Mouse (Mus musculus) cerebellum, postnatal 25 days (tissue): ENCODE measurements around the gene Tmem108.

Source experiments
- DNase-seq, 2 experiments: peaks; one replicate each; pipeline ENCODE4 v3.0.0; 2021; ENCODE audit warnings: mixed read lengths in 2 of 2

Tmem108 gene

DNA sequence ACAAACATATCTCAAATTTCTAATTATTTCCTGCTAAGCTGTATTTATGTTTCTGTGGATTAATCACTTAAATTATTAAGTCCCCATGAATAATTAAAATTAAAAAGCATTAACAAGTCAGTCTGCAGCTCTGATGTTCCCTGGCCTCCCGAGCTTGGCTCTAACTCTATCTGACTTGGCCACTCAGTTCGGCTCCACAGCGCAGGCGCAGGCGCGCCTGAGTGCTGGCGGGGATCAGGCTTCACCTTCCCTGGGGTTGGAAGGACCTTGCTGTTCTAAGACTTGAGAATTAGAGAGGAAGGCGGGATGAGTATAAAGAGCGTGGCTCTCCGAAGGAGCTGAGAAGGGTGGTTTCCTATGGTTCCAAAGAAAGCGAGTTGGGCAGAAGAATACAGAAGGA lies 41.6 kb downstream of the Tmem108 start:
- peak; percentile 40 to 71 for DNase-seq

DNA sequence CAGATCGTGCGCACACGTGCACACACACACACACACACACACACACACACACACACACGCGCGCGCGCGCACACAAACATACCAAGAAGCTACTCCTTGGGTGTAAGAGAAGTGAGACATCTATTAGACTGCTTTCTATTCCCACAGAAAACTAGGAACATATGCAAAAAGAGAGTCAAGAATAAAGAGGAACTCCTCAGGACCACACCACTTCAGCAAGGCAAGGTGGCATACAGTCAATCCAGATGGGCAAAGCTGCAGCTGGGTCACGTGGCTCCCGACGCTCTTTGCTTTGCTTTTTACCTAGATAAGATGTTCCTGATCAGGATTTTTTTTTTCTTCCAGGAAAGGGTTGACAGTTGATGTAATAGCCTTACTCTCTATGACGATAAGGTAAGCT lies 45.6 kb downstream of the Tmem108 start:
- no peak for DNase-seq

DNA sequence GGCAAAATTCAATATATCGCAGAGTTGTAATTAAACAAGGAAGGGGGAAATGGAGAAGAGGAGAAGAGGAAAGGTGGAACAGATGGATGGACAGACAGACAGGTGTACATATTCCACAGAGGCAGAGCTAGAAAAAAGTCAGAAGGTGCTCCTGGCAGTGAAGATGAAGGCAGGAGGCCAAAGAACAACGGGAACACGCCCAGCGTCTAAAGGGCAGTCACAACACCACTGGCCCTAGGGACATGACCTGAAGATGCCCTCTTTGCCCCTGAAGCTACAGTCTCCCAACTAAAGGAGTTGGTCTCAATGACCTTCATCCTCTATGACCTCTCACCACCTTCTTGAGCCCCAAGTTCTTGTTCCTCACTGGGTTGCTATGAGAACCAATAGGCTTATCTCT lies 46.3 kb downstream of the Tmem108 start:
- no peak for DNase-seq

DNA sequence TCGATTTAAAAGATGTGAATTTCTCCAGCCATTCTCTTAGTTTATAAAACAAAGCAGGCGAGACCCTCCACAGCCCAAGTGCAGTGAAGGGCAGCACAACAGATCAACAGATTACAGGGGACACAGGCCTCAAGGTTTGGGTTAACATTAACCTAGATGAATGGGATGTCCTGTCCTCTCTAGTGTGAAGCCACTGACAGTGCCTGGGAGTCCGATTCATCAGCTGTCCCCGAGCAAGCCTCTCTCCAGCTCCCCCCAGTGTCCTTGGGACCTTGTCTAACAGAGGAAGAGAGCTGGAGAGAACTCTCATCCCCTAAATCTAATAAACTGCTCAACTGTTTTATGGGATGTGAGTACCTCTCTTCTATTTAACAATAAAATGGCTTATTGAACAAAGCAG lies 48.4 kb downstream of the Tmem108 start:
- DNase-seq = no peak

DNA sequence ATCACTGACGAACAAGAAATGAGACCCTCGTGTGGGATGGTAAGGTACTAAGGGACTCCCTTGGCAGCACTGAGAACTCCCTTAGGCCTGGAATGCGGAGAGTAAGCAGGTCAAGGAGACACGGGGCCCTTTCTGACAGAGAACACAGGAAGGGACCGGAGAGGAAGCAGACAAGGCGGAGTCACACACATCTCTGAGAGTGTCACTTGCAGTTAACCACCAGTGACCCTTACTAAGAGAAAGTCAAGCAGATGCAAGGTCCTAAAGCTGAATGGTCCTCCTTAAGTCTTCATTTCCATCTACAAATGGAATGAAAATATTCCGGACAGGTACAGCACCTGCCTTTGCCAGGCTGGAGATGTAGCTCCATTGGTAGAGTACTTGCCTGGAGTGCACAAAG lies 48.9 kb downstream of the Tmem108 start:
- DNase-seq = no peak

DNA sequence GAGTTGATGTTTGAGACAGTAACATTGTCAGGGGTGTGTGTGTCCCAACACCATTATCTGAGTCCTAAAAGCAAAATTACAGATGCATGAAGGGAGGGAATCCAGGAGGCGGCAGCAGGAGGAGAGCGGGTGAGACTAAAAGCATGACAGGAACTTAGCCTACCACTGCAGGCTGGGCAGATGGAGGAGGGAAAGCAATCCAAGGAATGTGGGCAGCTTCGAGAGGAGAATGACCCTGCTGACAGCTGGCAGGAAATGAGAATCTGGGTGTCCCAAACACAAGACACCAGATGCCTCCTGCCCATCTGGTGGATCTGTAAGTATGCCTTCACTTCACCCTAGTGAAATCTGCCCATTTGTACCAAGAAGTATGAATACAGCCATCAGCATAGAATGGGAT lies 51.9 kb downstream of the Tmem108 start:
- no peak for DNase-seq

DNA sequence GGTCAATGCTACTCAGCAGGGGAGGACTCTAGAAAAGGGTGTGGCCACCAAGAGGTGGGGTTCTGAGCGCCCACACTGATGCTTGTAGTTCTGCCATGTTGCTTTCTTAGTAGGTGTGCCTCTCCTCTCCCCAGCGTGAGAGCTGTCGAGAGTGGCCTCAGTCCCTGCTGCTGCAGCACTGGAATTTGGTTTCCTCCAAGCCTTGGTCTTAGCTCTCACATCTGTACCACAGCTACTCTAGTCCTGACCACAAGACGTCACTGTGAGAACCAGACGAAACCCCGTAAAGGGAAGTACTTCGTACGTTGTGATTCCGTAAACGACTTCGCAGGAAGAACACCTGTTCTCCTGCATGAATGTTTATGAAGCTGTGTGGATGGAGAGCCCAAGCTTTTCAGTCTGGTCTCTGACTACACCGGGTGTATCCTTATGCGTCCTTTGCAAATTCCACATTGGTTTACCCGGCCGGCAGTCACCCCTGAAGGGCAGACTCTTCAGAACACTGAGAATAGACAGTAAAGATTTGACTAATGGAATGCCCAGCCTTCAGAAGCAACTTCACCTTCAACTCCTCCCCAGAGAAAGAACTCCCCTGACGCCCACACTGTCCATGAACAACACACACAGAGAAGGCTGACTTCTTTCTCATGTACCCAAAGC lies 53.0 kb downstream of the Tmem108 start:
- no peak for DNase-seq

DNA sequence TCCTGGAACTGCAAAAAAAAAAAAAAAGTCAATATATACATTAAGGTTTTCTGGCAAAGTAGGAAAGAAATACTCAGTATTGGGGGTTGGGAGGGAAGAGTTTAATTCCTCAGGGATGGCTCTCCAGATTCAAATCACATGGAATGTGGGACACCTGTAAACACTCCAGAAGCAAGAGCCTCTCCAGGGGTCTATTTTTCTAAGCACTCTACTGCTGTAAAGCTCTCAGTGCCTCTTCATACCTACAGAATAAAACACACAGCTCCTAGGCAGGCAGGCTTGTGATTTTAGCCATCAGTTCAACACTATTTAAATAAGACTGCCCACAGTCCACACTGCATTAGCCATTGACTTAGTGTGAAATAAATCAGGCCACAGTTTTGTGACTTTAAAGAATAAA lies 53.8 kb downstream of the Tmem108 start:
- no peak for DNase-seq

DNA sequence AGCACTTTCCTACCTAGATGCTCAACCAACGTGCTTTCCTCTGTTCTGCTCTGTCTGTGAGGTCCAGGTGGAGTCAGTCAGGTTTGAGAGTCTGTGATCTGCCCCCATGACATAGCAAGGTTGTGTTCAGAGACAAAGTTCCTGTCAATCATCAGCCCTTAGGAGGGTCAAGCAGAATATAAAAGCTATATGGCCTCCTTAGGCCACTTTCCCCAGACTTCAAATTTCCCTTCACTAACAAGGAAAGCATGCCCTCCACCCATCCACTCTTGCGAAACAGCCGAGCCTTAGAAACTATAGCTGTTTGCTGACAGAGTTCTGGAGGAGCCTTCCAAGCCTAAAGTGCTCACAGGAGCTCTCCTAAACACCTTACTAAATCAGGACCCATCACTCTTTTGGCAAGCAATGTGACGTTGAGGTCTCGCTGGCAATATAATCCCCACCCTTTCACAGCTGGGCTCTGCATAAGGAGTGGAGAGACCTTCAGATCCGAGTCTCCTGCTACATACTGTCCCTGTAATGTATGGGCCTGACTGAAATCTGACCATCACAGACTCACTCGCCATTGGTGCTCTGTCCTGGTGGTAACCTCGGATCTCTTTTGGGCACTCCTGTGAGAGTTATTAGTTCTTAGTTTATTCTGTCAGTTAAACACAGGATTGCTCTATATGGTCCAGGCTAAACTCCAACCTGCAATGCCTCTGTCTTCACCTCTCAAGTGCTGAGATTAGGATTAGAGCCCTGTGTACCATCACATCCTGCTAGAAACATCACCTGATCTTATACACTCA lies 54.4 kb downstream of the Tmem108 start:
- no peak for DNase-seq

DNA sequence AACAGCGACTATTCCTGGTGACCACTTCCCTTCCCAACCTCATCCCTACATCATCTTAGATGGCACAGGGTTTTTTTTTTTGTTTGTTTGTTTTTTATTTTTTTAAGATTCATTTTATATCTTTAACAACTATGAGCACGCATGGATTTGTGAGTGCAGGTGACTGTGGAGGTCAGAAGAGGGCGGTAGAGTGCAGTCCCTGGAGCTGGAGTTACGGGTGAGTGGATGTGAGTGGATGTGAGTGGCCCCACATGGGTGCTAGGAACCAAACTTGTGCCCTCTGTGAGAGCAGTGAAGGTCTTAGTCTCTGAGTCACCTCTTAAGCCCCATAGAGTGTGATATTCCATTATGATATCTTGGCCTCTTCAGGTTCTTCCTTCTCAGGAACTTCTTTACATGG lies 55.9 kb downstream of the Tmem108 start:
- DNase-seq = no peak

DNA sequence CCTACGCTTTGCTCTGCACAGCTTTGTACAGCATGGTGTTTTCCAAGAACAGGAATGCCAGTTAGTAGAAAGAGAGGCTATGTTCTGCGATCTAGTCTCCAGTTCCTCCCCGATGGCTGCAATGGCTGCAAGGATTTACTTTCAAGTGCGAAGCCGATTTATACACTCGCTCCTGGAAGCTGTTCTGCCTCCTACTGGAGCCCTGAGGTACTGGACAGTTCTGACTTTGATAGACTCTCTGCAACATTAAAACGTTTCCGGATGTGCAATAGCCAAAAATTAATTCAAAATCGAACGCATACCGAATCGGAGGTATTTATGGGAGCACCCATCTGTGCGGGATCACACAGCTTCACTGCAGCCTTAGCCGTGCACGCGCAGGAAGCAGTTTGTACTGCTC lies 58.6 kb downstream of the Tmem108 start:
- DNase-seq = no peak

DNA sequence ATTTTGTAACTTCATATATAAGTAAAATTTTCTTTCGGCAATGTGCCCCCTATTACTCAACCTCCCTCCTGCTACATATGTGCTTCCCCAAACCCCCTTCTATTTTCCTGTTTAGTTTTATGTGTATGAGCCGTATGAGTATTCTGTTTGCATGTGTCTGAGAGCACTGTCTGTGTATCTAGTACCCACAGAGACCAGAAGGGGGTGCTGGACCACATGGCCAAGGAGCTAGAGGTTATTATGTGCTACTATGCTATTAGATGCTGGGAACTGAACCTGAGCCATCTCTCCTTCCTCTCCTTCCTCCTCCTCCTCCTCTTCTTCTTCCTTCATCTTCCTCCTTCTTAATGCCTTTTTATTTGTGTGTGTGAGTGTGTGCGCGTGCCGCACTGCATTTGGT lies 59.2 kb downstream of the Tmem108 start:
- DNase-seq = no peak

DNA sequence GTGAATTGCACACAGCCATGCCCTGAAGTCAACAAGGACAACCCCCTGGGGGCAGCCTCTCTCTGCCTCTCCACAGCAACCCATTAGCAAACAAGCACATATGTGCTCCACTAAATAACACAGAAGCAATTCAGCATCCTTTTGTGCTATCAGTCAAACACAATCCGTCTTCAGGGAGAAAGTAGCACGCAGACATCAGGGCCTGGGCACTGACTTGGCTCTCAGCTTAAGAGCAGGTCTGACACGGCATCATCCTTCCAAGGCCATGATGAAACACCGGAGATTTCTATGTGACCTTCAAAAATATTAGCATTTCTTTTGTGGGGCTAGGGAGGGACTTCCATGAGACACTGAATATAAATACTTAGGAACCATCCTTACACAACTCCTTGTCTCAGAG lies 60.2 kb downstream of the Tmem108 start:
- DNase-seq = no peak

DNA sequence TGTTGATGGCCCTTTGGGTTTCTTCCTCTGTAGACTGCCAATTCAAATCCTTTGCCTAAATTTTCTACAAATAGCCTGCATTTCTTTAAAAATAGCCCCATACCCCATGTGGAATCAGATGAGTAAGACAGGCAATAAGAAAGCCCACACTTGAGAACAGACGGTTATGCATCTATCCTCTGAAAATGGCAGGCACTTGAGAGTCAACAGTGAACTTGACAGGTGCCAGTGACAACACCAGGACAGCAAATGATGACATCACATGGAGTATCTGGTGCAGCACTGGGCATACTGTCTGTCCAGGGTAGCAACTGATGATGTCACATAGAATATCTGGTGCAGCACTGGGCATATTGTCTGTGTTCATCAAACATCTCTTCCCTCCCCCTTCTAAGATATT lies 61.4 kb downstream of the Tmem108 start:
- DNase-seq = no peak

DNA sequence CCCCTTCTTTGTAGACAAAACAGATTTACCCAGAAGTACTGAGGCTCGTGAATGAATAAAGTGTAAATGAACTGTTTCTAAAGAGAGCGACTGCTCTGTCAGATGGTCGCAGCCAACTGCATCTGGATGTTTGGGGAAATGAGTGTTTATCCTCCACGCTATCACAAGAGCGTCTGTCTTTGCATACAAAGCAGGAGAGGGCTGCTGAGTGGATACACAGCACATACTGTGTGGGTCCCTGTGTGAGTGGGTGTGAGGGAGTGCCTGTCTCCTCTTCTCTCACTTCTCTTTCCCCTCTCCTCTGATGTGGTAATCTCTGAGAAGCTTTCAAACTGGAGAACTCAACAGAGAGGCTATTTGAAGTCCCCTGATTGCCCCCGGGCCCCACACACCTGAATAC lies 64.7 kb downstream of the Tmem108 start:
- no peak for DNase-seq

DNA sequence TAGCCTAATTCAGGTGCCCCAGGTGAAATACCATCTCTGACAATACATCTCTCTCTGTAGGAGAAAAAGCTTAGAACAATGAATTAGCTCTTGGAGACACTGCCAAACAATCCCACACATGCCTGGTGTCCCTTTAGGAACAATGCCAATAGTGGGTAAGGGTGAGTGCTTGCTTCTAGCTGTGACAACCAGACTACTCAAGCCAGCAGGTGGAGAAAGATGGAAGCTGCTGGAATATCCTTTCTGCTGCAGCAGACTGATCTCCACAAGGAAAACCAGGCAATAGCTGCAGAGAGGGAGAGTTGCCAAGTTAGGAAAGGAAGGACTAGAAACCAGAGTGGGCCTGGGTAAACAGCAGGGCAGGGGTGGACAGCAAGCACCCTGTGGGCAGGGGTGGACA lies 67.8 kb downstream of the Tmem108 start:
- DNase-seq = peak; percentile 45 to 47

DNA sequence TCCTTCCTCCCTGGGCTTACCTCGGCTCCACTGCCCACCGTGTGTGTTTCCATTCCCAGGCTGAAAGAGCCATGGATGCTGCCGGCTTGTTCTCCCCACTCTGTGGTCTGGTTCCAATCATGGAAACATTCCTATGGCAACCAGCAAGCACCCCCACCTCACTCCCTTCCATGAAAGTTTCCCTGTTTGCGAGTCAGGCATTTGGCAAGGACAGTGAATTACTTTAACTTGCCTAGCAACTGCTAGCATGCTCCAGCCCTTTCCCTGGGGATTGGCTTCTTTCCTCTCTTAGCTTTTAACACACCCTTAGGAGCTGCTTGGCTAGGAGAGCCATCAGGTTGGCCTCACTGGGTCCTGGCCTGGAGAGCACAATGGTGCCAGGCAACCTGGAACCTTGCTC lies 68.9 kb downstream of the Tmem108 start:
- no peak for DNase-seq

DNA sequence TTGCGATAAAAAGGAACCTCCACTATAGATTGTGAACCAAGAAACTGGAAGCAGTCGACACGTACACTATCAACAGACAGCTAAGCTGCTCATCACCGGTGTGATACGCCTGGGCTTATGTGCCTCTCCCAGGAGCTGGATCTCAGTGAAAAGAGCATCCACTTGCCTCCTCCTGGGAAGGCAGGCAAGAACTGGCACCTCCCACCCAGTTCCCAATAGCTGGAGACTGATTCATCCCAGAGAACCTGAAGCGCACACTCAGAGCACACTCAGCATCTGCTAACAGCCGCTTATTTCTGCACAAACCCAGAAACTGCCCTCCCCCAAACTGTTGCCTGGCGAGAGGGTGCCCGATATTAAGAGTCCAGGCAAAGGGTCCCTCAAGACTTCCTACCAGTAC lies 69.8 kb downstream of the Tmem108 start:
- no peak for DNase-seq

DNA sequence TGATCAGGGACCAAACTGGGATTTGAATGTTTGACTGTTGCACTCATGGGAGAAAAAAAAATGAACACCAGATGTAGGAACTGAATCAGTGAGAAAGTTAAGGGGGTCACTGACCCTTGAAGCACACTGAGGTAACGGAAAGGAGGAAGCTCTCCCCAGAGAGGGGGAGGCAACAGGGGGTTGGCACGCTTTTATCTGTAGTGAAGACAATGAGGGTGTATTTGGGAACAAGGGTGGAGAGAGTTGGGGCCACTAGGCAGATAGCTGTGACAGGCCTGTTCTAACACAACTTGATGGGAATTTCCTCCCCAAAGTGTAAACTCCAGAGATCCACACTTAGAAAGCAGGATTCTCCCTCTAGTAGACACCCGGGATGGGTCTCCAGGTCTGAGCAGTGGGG lies 71.2 kb downstream of the Tmem108 start:
- no peak for DNase-seq

DNA sequence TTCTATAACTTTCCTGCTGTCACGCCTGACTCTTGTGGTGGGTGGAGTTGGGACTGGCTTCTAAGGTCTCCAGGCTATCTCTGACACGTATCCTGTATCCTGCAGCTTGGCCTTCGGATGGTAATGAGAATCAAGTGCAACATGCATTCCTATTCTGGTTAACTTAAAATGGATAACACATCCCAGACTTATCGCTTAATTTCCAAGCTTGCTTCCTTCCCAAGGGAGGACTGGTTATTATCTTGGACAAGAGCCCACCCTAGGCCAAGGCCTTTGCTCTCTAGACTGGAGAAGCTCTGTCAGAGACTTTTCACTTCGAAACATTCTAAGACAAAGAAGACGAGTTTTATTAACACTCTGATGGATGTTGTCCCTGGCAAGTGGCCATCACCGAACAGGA lies 71.9 kb downstream of the Tmem108 start:
- no peak for DNase-seq

DNA sequence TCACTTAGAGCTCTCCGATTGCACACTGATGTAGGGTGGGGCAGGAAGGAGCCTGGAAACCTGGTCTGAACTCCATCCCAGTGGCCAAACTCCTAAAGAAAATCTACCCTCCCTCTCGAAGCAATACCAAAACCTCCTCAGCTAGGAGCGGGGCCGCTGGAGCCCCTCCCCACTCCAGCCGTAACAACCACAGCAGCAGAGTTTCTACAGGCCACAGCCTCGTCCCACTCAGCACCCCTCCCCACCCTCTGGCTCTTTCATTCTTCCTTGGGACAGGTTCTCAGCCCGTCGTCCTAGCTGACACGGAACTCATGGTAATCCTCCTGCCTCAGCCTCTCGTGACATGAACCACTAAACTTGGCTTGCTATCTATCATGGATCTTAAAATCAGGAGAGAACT lies 72.6 kb downstream of the Tmem108 start:
- DNase-seq = no peak

DNA sequence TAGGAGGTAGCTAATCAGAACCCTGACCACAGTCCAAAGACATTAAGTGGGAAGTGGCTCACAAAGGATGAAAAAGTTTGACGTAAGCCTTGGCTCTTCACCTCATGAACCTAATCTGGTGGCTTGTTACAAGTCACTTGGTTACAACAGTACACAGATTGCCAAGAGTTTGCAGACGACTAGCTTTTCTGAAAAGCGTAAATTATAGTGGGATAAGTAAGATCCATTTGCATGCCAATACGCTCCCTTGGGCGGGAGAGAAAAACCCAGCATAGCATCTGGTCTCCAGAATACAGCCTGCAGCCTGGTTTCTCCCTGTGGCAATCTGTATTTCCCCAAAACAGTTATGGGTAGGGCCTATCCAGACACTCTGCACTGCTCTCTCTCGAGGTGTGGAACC lies 74.5 kb downstream of the Tmem108 start:
- DNase-seq = no peak

DNA sequence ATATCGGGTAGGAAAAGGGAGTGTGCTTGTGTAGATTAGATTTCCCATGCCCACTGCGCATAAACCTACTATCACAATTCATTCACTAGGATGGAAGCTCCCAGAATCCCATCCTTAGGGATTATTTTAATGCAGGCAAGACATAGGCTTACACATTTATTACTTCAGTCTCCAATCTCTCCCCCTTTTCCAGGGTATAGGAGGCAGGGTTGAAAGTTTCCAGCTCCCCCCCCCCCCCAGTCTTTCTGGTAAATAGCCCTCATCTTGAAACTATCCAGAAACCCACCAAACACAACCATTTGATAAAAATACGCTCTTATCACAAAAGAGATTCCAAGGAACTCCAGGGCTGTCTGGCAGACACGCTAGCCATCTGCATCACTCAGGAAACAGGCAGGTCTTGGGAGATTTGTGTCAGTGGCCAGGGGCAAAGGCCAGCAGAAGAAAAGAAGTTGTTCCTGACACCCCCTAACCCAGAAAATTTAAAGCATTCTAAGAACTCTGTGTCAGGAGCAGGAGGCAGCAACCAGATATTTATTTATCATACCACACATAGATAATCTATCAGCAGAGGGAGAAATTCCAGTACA lies 79.8 kb downstream of the Tmem108 start:
- no peak for DNase-seq

DNA sequence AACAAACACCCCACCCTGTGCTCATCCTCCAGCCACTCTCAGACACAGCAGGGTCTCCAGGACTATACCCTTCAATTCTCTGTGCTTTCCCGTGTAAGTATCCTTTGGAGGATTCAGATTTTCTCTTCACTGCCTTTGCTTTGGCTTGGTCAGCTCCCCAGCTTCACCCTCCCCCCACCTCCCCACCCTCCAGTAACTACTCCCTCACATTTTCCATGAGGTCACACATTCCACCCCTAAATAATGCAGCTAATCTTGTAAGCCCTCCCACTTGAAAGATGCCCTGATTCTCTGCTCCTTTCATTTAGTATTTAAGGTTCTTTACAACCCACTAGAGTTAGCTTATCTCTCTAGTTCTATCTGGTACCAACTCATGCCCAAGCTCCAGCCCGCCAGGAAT lies 82.4 kb downstream of the Tmem108 start:
- DNase-seq = no peak
